In genomic region chr5:74194027-74194840, GRCm38 (mm10) we compare ENCODE assay signal across 8 mouse cellular contexts. TPM values are rescaled to one million over a fixed set of nuclear protein-coding genes. Genes with fewer than 3 reads are reported as not detected.
A peak's percentile ranks its signal among the peaks of the same experiment; 100 is the strongest.
DNase-seq lines count a peak whose midpoint lies in the region; ATAC-seq and TF ChIP-seq lines count a peak whose summit lies in the region.

No protein-coding gene starts in this region.

- TF ChIP-seq POLR2A in bone marrow, adult 2 months (IDR thresholded peaks at IDR 0.05; ENCODE audit: borderline replicate concordance, control insufficient read depth, low read depth, low read length): no peak

- no peak for TF ChIP-seq CTCF in bone marrow, adult 2 months (IDR thresholded peaks at IDR 0.05; ENCODE audit: control insufficient read depth, insufficient read depth, low read length)

- no peak for DNase-seq in kidney, adult 18-20 months
- DNase-seq in midbrain, embryonic 10.5 days (ENCODE audit: low spot score): no peak
- DNase-seq in right cerebral cortex, postnatal 25 days: no peak
- DNase-seq in kidney, adult 8-10 months: no peak

- WGBS in kidney, embryonic 14.5 days: 19% methylated on average over 16 of the region's 16 CpGs
- WGBS in bone marrow, adult 2 months: 41% methylated on average over 16 of the region's 16 CpGs
- WGBS in forebrain, embryonic 15.5 days: 28% methylated on average over 16 of the region's 16 CpGs
- WGBS in midbrain, embryonic 10.5 days: 31% methylated on average over 16 of the region's 16 CpGs

- H3K9me3 ChIP-seq in kidney, embryonic 14.5 days (ENCODE audit: control insufficient read depth, low read length): no peaks in the 10 kb centered on the region
- H3K9me3 ChIP-seq in forebrain, embryonic 15.5 days: no peaks in the 10 kb centered on the region
- H3K9me3 ChIP-seq in midbrain, embryonic 10.5 days (replicated peaks): no peaks in the 10 kb centered on the region

- ATAC-seq in kidney, embryonic 14.5 days (ENCODE audit: low FRiP score, low TSS enrichment): no peak
- 0 out of 2 replicates have a peak, but pooled peaks have one; percentile 0 for ATAC-seq in forebrain, embryonic 15.5 days (replicated peaks)
- no peak for ATAC-seq in granulocyte monocyte progenitor cell, adult 5-6 weeks (replicated peaks; ENCODE audit: poor library complexity, severe bottlenecking)

- peak overlapping the region; percentile 97 for H3K4me2 ChIP-seq in kidney, embryonic 14.5 days (replicated peaks; ENCODE audit: low read depth, low read length)
- peak overlapping the region; percentile 88 for H3K4me2 ChIP-seq in forebrain, embryonic 15.5 days (replicated peaks)

- no peaks in the 10 kb centered on the region for H3K27me3 ChIP-seq in kidney, embryonic 14.5 days (ENCODE audit: control insufficient read depth, insufficient read depth, low read length)
- H3K27me3 ChIP-seq in forebrain, embryonic 15.5 days: no peaks in the 10 kb centered on the region
- H3K27me3 ChIP-seq in midbrain, embryonic 10.5 days (ENCODE audit: low read depth, poor library complexity, severe bottlenecking): peaks cover 53% of the 10 kb centered on the region

- H3K27ac ChIP-seq in kidney, embryonic 14.5 days (ENCODE audit: low read depth, low read length): no peak overlapping the region
- no peak overlapping the region for H3K27ac ChIP-seq in bone marrow, adult 2 months (ENCODE audit: control insufficient read depth, insufficient read depth, low read depth, low read length, poor library complexity)
- H3K27ac ChIP-seq in forebrain, embryonic 15.5 days (replicated peaks): no peak overlapping the region
- peak overlapping the region; percentile 91 for H3K27ac ChIP-seq in midbrain, embryonic 10.5 days (replicated peaks)

- H3K4me3 ChIP-seq in kidney, embryonic 14.5 days (ENCODE audit: low read length): peak overlapping the region; percentile 95
- H3K4me3 ChIP-seq in bone marrow, adult 2 months (replicated peaks; ENCODE audit: control insufficient read depth, low read depth, low read length): peak overlapping the region; percentile 58
- H3K4me3 ChIP-seq in forebrain, embryonic 15.5 days: peak overlapping the region; percentile 92
- H3K4me3 ChIP-seq in midbrain, embryonic 10.5 days: peak overlapping the region; percentile 91

- H3K9ac ChIP-seq in kidney, embryonic 14.5 days (ENCODE audit: low read depth, low read length): peak overlapping the region; percentile 95
- peak overlapping the region; percentile 88 for H3K9ac ChIP-seq in forebrain, embryonic 15.5 days (replicated peaks)

- H3K36me3 ChIP-seq in kidney, embryonic 14.5 days (ENCODE audit: control insufficient read depth, insufficient read depth, low read length): peaks cover 15% of the 10 kb centered on the region
- no peaks in the 10 kb centered on the region for H3K36me3 ChIP-seq in forebrain, embryonic 15.5 days
- H3K36me3 ChIP-seq in midbrain, embryonic 10.5 days: peaks cover 24% of the 10 kb centered on the region

- peaks cover 32% of the 10 kb centered on the region for H3K4me1 ChIP-seq in kidney, embryonic 14.5 days (ENCODE audit: control insufficient read depth, insufficient read depth, low read length)
- H3K4me1 ChIP-seq in bone marrow, adult 2 months (ENCODE audit: control insufficient read depth, insufficient read depth, low read length): peaks cover 3% of the 10 kb centered on the region
- peaks cover 50% of the 10 kb centered on the region for H3K4me1 ChIP-seq in forebrain, embryonic 15.5 days
- peaks cover 67% of the 10 kb centered on the region for H3K4me1 ChIP-seq in midbrain, embryonic 10.5 days

RNA-seq across cellular contexts. Expression of gene Rasl11b, which starts 0.9 kb away (rescaled TPM):
- polyA plus RNA-seq in kidney, embryonic 14.5 days (2014; fragmentation: Nextera tagmentation; extraction: Ambion mirVana): 36.4 and 44.7 TPM in 2 replicates
- 1.2 and 9.8 TPM in 2 replicates for polyA plus RNA-seq in bone marrow, adult 2 months (2011; ENCODE audit: insufficient read depth, insufficient read length, low replicate concordance, missing spikeins)
- 30.9 TPM in 2 replicates for polyA plus RNA-seq in forebrain, embryonic 15.5 days (2015; fragmentation: Nextera tagmentation; extraction: Ambion mirVana)
- 27.3 and 30.3 TPM in 2 replicates for polyA plus RNA-seq in midbrain, embryonic 10.5 days (2016; fragmentation: Nextera tagmentation; extraction: Ambion mirVana)
- total RNA-seq in granulocyte monocyte progenitor cell, adult 5-6 weeks (2014; fragmentation: Nextera tagmentation): not detected in 2 replicates
- 0.99 and 1.8 TPM in 2 replicates for total RNA-seq in granulocyte monocyte progenitor cell, adult 5-6 weeks (2017)
